Mouse (Mus musculus) heart, adult 8-10 months (tissue): ENCODE results near the gene Emp3. TPM values are rescaled to one million over a fixed set of nuclear protein-coding genes. Genes with fewer than 3 reads are reported as not detected.

ENCODE experiments used
- DNase-seq: peaks from one replicate; pipeline ENCODE4 v3.0.0; 2022; ENCODE audit warnings: low spot score
- total RNA-seq, 4 experiments: library from RNA; stranded (reverse); gene quantifications; 2 replicates each; pipeline ENCODE4 v1.2.4; 2022

Gene Emp3
- total RNA-seq, 4 experiments from 2014 or later: 17.3 to 24.6 (median 22.3) TPM

DNA sequence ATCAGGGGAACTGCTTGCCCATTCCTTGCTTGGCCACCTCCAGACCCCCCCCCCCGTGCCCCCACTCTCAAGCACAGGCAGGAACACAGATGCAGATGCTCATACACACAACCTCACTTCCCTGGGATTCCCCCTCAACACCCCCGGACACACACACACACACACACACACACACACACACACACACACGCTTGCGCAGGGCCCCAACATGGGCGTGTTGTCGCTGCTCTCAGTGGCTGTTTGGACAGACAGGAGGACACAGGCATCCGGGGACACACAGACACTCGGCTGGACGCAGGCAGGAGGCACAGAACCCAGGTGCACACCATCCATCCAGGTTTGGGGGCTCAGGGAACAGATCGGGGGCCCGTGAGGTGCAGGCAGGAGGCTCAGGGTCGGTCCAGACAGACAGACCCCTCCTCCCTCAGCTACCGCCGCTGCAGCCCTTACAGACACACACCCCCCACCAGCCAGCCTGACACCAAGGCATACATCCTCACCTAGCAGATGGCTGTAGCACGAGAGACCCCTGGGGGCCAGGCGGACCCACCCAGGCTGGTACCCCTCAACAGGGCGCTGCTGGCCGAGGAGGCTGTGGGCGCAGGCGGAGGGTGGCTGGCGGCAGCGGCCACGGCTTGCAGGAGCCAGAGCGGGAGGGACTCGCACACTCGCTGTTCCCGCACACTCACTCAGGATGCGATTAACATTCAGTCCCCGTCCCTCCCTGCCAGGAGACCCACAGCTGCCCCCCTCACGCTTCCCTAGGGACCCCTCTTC, 50.7 kb downstream of the Emp3 start:
- no peak for DNase-seq

DNA sequence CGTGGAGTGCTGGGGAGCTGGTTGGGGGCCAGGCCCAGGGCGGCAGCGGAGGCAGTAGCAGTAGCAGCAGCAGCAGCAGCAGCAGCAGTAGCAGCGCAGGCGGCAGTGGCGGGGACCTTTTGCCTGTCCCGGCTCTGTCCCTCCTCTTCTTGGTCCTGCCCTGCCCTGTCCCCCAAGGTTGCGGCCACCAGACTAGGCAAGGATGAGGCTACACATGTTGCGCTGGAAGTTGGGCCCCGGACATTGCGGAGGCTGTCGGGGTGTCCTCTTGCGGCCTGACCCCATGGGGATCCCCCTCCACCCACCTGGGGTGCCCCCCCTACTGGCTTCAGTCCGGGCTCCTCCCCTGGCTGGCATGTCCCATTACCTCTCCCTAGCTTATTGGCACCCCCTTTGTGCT, 51.4 kb downstream of the Emp3 start:
- no peak for DNase-seq

DNA sequence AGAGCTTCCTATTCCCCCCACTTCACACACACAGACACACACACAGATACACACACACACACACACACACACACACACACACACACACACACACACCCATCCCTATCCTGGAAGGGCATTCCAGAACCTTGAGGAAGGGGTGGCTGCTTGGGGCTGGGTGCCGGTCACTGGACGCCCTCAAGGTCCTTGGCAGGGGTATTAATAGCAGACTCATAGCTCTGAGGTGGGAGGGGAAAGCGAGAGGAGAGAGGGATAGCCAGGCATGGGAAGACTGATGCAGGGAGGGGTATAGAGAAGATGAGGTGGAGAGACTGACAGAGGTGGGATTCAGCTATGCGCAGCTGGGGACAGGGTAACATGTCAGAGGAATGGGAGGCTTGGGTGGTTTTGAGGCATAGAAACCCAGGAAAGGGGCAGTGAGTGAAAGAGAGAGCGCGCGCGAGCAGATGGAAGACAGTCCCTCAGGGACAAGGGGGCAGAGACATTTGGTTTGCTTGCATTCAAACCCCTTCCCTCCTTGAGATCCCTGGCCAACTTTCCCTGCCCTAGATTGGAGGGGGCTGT, 52.0 kb downstream of the Emp3 start:
- DNase-seq: no peak

Other genes with a start within 250 kb of the Emp3 start
- gene Ntn5, start 237.4 kb downstream of the Emp3 start, total RNA-seq: under 1 TPM in 2 of 4 experiments, not detected in 2; 0.22 to 0.25 TPM
- gene Sec1, start 227.0 kb downstream of the Emp3 start, total RNA-seq: under 1 TPM in 3 of 4 experiments, not detected in 1; 0.16 to 0.25 (median 0.23) TPM
- gene Car11, start 221.6 kb downstream of the Emp3 start, total RNA-seq: 1 to 10 TPM; 5.5 to 8.7 (median 8.1) TPM
- 100 to 1,000 TPM in 3 of 4 experiments, 10 to 100 TPM in 1; 72.2 to 183 (median 152) TPM for gene Dbp, start 216.3 kb downstream of the Emp3 start, total RNA-seq
- gene Rpl18, start 205.9 kb downstream of the Emp3 start, total RNA-seq: 100 to 1,000 TPM; 552 to 697 (median 598) TPM
- 10 to 100 TPM; 15.3 to 19.3 (median 18.4) TPM for gene Sphk2, start 203.4 kb downstream of the Emp3 start, total RNA-seq
- gene Fam83e, start 200.2 kb downstream of the Emp3 start, total RNA-seq: under 1 TPM; 0.19 to 0.55 (median 0.44) TPM
- gene Spaca4, start 195.6 kb downstream of the Emp3 start, total RNA-seq: not detected
- gene Lmtk3, start 137.7 kb downstream of the Emp3 start, total RNA-seq: under 1 TPM in 1 of 4 experiments, not detected in 3; 0.22 TPM
- not detected for gene Sult2b1, start 136.7 kb downstream of the Emp3 start, total RNA-seq
- 10 to 100 TPM; 54.0 to 65.5 (median 62.1) TPM for gene Cyth2, start 106.8 kb downstream of the Emp3 start, total RNA-seq
- gene Kcnj14, start 96.6 kb downstream of the Emp3 start, total RNA-seq: 1 to 10 TPM in 3 of 4 experiments, under 1 TPM in 1; 0.87 to 6.1 (median 3.1) TPM
- gene Grwd1, start 90.5 kb downstream of the Emp3 start, total RNA-seq: 10 to 100 TPM; 10.2 to 16.0 (median 13.6) TPM
- 100 to 1,000 TPM; 115 to 134 (median 127) TPM for gene Kdelr1, start 48.6 kb downstream of the Emp3 start, total RNA-seq
- gene Grin2d, start 43.0 kb downstream of the Emp3 start, total RNA-seq: 1 to 10 TPM; 1.1 to 2.2 (median 1.3) TPM
- gene Syngr4, start 24.7 kb downstream of the Emp3 start, total RNA-seq: not detected
- 100 to 1,000 TPM; 115 to 143 (median 126) TPM for gene Tmem143, start 24.5 kb downstream of the Emp3 start, total RNA-seq
- gene Ccdc114, start 2.7 kb upstream of the Emp3 start, total RNA-seq: 1 to 10 TPM in 3 of 4 experiments, under 1 TPM in 1; 0.66 to 1.4 (median 1.2) TPM
- gene Abcc6, start 108.9 kb upstream of the Emp3 start, total RNA-seq: not detected
- 100 to 1,000 TPM in 1 of 4 experiments, 10 to 100 TPM in 3; 87.3 to 107 (median 96.3) TPM for gene Nomo1, start 112.3 kb upstream of the Emp3 start, total RNA-seq
- gene Kcnj11, start 179.4 kb upstream of the Emp3 start, total RNA-seq: 100 to 1,000 TPM; 130 to 134 (median 132) TPM